Mouse (Mus musculus): ENCODE measurements around the gene Rab40c.

DNA sequence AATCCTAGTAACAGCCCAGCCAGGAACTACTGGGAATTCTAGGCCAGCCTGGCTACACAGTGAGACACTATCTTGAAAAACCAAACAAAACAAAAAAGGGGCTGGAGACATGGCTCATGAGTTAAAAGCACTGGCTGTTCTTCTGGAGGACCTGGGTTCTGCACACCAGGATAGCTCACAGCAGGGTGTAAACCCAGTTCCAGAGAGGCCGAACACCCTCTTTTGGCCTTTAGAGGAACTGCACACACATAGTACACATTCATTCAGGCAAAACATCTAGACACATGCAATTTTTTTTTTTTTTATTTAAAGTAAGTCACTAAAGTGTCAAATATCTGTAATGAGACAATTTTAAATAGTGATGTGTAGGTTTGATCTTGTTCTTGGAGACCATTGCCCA is 19.3 kb downstream of the Rab40c start:
- TF ChIP-seq CTCF (IDR thresholded peaks at IDR 0.05; ENCODE audit: low read depth, low read length) (no peak), POLR2A (IDR thresholded peaks at IDR 0.05; ENCODE audit: extremely low read depth, insufficient read depth, low read length) (no peak)

All from liver, adult 2 months (tissue).